Mouse (Mus musculus) kidney, adult 2 months (tissue): Measurements from ENCODE around the gene Med4. TPM values are rescaled to one million over a fixed set of nuclear protein-coding genes. Genes with fewer than 3 reads are reported as not detected.
A peak's percentile ranks its signal among the peaks of the same experiment; 100 is the strongest.

ENCODE experiments used
- DNase-seq: peaks from one replicate; pipeline ENCODE4 v3.0.0; 2021
- H3K27ac ChIP-seq: fragments of 200-500 bp; 2 replicates; pipeline ENCODE4 v1.5.1; 2012; ENCODE audit warnings: low read depth, low read length, control low read depth, inconsistent platforms; ENCODE audit not compliant: insufficient read depth
- H3K27me3 ChIP-seq: fragments of 200-500 bp; replicated peaks from 2 replicates; pipeline ENCODE4 v1.6.1; 2012; ENCODE audit warnings: mild to moderate bottlenecking, moderate library complexity, low read length, inconsistent platforms; ENCODE audit not compliant: control insufficient read depth, insufficient read depth
- H3K36me3 ChIP-seq: fragments of 200-500 bp; 2 replicates; pipeline ENCODE4 v1.6.1; 2012; ENCODE audit warnings: mild to moderate bottlenecking, moderate library complexity, low read length, inconsistent platforms; ENCODE audit not compliant: control insufficient read depth, insufficient read depth
- H3K4me1 ChIP-seq: fragments of 200-500 bp; 2 replicates; pipeline ENCODE4 v1.6.1; 2011; ENCODE audit warnings: low read length; ENCODE audit not compliant: control insufficient read depth, insufficient read depth
- H3K4me3 ChIP-seq: fragments of 200-500 bp; 2 replicates; pipeline ENCODE4 v1.5.1; 2011; ENCODE audit warnings: mild to moderate bottlenecking, low read depth, low read length, control low read depth; ENCODE audit not compliant: insufficient read depth
- CTCF ChIP-seq: fragments of 200-500 bp; conservative IDR thresholded peaks from 2 replicates; pipeline ENCODE4 v1.5.1; 2011; ENCODE audit warnings: low read depth, mild to moderate bottlenecking, control low read depth, low read length, moderate library complexity, mixed read lengths; ENCODE audit not compliant: insufficient read depth, insufficient read length
- POLR2A ChIP-seq: fragments of 200-500 bp; IDR thresholded peaks from one replicate; pipeline ENCODE4 v1.6.1; 2011; ENCODE audit warnings: low read depth, low read length, control low read depth
- WGBS: fragments of 180-500 bp; shearing (Covaris S2); methylation state at CpG from one replicate; pipeline ENCODE4 v1.1.7; 2018; 5-methylcytosine and 5-hydroxymethylcytosine counted together
- polyA plus RNA-seq: library from polyadenylated mRNA; depleted of rRNA; stranded (reverse); fragments of >200 nt; gene quantifications from 2 replicates; pipeline ENCODE4 v1.2.3, GENCODE M21; 2012; rRNA removed

The Med4 gene
- 11.8 and 13.6 TPM in 2 replicates for polyA plus RNA-seq

DNA sequence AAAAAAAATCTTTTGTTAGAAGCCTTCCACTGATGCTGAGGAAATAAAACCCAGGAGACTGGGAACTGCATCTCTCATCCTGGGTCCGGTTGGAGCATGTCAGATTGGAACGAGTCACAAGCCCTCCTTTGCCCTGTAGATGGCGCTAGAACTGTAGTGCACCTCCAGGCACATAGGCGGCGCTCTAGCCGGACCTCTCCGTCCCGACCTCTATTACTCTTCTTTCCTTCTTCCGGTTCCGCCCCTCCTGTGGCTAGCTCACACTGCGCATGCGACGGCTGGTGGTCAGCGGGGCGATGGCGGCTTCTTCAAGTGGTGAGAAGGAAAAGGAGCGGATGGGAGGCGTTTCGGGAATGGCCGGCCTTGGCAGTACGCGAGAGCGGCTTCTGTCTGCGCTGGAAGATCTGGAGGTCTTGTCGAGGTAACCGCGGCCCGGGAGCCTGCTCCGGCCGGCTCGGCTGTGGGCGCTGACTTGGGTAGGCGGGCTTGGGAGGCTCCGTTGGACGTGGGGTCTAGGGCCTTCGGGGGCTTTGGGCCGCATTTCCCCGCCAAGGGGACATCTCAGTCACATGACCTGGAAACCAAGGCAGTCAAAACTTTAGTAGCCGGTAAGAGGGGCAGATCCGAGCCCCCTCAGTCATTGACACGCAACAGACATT lies at the start of gene Med4:
Gene Med4, plus strand, starts transcription at position 261 of the 659 bp plus-strand sequence.
- peaks cover 6% of the 10 kb centered on the region; the same call in 1 of the 2 replicates for H3K4me1 ChIP-seq
- H3K36me3 ChIP-seq, result no peaks in the 10 kb centered on the region
- under 1% methylated on average over 41 of the region's 41 CpGs for WGBS
- TF ChIP-seq CTCF (peak; percentile 100; the same call in 1 of the 2 replicates), POLR2A (peak; percentile 16)
- no peak within 1 kb of the TSS for H3K27ac ChIP-seq
- DNase-seq, result peak; percentile 97
- H3K27me3 ChIP-seq, result no peaks in the 10 kb centered on the region
- H3K4me3 ChIP-seq, result peak within 1 kb of the TSS; percentile 88

DNA sequence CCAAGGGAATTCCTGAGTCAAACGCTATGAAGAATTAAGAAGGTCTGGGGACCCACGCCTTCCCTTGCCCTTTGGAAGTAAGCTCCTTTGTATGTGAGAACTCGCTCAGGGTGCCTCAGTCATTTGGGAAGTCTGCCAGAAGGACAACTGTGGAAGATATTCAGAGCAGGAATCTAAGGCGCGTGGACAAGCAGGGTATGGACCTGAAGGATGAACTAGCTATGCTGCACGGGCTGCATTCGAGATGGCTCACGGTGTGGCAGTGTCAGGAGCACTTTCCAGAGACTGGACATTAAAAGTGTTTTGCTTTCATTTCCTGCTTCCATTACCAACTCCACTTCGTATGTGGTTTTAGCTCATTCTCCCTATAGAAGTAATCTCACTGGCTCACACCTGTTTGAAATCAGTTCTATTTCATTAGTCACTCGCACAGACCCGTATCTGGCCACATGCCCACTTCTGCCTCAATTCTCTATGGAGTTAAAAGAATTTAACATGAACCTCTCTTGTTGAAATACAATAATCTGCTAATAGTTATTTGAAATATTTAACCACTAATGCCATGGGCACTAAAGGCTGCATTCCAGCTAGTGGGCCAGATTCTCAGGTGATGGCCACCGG lies 49.2 kb upstream of the Med4 start:
- WGBS, result 56% methylated on average over 12 of the region's 12 CpGs
- TF ChIP-seq POLR2A (no peak), CTCF (no peak)
- no peaks in the 10 kb centered on the region for H3K4me1 ChIP-seq
- no peaks in the 10 kb centered on the region for H3K36me3 ChIP-seq
- no peak for DNase-seq
- no peak overlapping the region for H3K27ac ChIP-seq
- H3K27me3 ChIP-seq, result no peaks in the 10 kb centered on the region
- no peak overlapping the region for H3K4me3 ChIP-seq

DNA sequence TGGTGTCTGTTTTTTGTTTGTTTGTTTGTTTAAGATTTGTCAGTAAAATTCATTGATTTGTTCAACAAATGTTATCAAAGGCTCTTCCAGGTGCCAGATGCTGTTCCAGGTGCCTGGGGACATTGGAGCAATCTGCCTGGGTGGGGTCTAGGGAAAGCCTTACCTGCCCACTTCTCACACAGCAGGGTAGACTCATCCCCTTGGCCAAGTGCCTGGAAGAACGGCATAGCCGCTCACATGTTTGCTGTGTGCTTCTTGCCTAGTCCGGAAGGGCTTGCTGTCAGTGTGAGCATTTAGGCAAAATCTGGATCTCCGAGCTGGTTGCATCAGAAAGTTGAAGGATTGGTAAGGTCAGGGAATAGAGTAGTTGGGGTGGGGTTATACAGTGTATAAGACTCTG lies 47.6 kb upstream of the Med4 start:
- TF ChIP-seq POLR2A (no peak), CTCF (no peak)
- H3K4me1 ChIP-seq, result no peaks in the 10 kb centered on the region
- WGBS, result 79% methylated on average over 4 of the region's 4 CpGs
- no peak for DNase-seq
- no peaks in the 10 kb centered on the region for H3K27me3 ChIP-seq
- no peak overlapping the region for H3K27ac ChIP-seq
- H3K4me3 ChIP-seq, result no peak overlapping the region
- H3K36me3 ChIP-seq, result no peaks in the 10 kb centered on the region

DNA sequence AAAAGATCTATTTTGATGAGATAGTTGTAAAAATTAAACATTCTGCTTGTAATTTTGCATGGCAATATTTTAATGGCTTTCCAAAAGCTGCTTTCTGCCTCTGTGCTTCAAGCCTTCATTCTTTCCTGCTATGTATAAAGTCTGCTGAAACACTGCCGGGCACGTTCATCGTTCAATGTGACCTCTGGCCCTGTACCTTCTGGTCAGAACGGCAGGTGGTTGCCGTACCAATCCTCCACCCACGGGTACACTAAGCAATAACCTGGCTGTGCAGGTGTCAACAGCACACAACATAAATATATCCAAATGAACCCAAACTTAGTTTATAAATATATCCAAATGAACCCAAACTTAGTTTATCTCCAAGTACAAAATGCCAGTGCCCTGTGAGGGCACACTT lies 42.1 kb upstream of the Med4 start:
- TF ChIP-seq CTCF (no peak), POLR2A (no peak)
- H3K4me3 ChIP-seq, result no peak overlapping the region
- H3K36me3 ChIP-seq, result no peaks in the 10 kb centered on the region
- DNase-seq, result peak; percentile 64
- 35% methylated on average over 6 of the region's 6 CpGs for WGBS
- H3K27me3 ChIP-seq, result no peaks in the 10 kb centered on the region
- H3K4me1 ChIP-seq, result no peaks in the 10 kb centered on the region; the same call in 1 of the 2 replicates
- no peak overlapping the region for H3K27ac ChIP-seq

DNA sequence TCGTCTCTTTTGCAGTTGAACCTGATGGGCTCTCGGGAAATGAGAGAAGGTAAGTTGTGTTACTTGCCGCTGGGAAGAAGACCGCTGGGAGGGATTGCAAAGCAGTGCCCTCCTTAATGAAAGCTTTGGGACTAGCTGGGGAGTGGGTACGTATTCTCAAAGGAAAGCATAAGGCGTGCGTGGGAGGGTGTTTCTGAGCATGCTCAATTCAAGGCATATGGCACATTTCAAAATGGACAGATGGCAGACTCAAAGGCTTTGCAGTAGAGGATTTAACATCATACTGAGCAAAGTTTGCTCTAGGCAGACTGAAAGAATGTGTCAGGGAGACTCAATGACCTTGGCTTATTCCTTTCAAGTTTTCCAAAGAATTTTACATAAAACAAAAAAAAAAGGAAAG lies 40.3 kb upstream of the Med4 start:
- TF ChIP-seq POLR2A (no peak), CTCF (no peak)
- WGBS, result 86% methylated on average over 7 of the region's 7 CpGs
- Histone ChIP-seq H3K36me3 (no peaks in the 10 kb centered on the region), H3K4me1 (peaks cover 4% of the 10 kb centered on the region; the same call in 1 of the 2 replicates), H3K27me3 (no peaks in the 10 kb centered on the region), H3K4me3 (no peak overlapping the region), H3K27ac (no peak overlapping the region)
- no peak for DNase-seq

DNA sequence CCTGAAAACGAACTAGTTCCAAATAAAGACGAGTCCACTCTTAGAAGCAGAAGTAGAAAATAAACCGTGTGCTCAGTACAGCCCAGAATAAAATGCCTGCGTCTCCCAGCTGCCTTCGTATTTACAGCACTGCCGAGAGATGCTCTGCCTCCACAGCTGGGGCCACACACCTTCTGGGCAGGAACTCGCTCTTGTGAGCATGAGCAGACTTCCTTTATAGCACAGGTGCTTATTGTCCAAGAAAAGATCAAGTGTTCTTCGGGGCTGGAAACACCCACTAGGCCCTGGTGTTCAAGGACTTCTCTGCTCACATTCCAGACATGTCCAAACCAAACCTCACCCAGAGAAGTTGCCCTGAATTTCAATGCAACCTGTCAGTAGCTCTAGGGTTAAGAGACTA lies 39.2 kb upstream of the Med4 start:
- H3K4me3 ChIP-seq, result no peak overlapping the region
- no peak for DNase-seq
- H3K27me3 ChIP-seq, result no peaks in the 10 kb centered on the region
- TF ChIP-seq CTCF, result no peak
- no peak for TF ChIP-seq POLR2A
- peak overlapping the region; percentile 77; the same call in 1 of the 2 replicates for H3K27ac ChIP-seq
- WGBS, result 68% methylated on average over 8 of the region's 8 CpGs
- no peaks in the 10 kb centered on the region for H3K36me3 ChIP-seq
- peaks cover 13% of the 10 kb centered on the region for H3K4me1 ChIP-seq

DNA sequence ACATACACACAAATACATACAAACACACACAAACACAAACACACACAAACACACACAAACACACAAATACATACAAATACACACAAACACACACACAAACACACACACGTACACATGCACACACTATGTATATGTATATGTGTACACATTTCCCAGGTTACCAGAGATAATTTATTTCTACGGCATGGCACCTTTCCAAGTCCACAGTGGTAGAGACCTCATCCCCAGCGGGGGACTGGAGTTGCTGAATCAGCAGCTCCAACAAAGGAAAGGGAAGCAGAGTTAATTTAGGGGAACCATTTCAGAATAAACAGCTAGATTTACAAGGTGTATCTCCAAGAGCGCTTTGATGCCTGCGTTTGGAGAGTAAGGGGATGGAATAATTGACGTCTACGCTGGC lies 37.6 kb upstream of the Med4 start:
- H3K36me3 ChIP-seq, result no peaks in the 10 kb centered on the region
- no peak overlapping the region for H3K4me3 ChIP-seq
- WGBS, result 40% methylated on average over 7 of the region's 7 CpGs
- no peak for DNase-seq
- H3K4me1 ChIP-seq, result peaks cover 16% of the 10 kb centered on the region
- TF ChIP-seq CTCF (no peak), POLR2A (no peak)
- no peaks in the 10 kb centered on the region for H3K27me3 ChIP-seq
- no peak overlapping the region for H3K27ac ChIP-seq
